Mouse (Mus musculus): ENCODE data around the gene Adcy5.

DNA sequence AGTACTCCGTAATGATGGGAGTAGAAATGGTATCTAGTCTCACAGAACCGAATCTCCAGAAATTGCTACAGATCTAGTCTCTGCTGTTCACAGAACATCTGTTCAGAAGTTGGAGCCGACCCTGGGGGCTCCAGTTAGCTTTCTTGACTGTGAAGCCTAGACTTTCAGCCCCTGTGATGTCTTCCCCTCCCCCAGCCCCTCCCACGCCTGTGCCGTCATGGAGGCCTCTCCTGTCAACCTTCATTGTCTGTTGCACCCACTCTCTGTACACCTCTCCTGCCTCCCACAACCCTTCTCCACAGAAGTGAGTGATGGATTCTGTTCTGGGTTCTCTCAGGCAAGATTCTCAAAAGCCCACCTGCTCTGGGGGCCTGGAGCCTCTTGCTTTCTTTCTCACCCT, 65.7 kb downstream of the Adcy5 start:
- TF ChIP-seq POLR2A (IDR thresholded peaks at IDR 0.05; ENCODE audit: borderline replicate concordance, insufficient read depth, low read length) (no peak), CTCF (IDR thresholded peaks at IDR 0.05; ENCODE audit: borderline replicate concordance, insufficient read depth, low read depth, low read length) (no peak)
